Mouse (Mus musculus): Measurements from ENCODE around the gene Cfap45. TPM values are rescaled to one million over a fixed set of nuclear protein-coding genes. Genes with fewer than 3 reads are reported as not detected.

Cfap45 gene
- polyA plus RNA-seq (2012; ENCODE audit: insufficient read depth, insufficient read length, low replicate concordance, missing spikeins) = not detected in 2 replicates

GRCm38 (mm10) chr1:172520576-172521440, at the start of gene Cfap45:
Gene Cfap45 (plus strand): TSS chr1:172520801.
- Histone ChIP-seq H3K4me3 (ENCODE audit: insufficient read depth, low read depth, low read length) (peak within 1 kb of the TSS; percentile 51), H3K4me1 (ENCODE audit: control insufficient read depth, insufficient read depth, low read length) (peaks cover 10% of the 10 kb centered on the region), H3K27ac (ENCODE audit: insufficient read depth, low read depth, low read length) (no peak within 1 kb of the TSS)
- TF ChIP-seq CTCF (IDR thresholded peaks at IDR 0.05; ENCODE audit: insufficient read depth, low read depth, low read length) (no peak), POLR2A (IDR thresholded peaks at IDR 0.05; ENCODE audit: insufficient read depth, low read depth, low read length) (no peak)
- 2% methylated on average over 28 of the region's 28 CpGs for WGBS

- TF ChIP-seq CTCF (IDR thresholded peaks at IDR 0.05; ENCODE audit: insufficient read depth, low read depth, low read length) (no peak), POLR2A (IDR thresholded peaks at IDR 0.05; ENCODE audit: insufficient read depth, low read depth, low read length) (no peak)
- no peak overlapping the region for H3K4me3 ChIP-seq (ENCODE audit: insufficient read depth, low read depth, low read length)
Measured at GRCm38 (mm10) chr1:172472909-172473308, 47.7 kb upstream of the Cfap45 start.

GRCm38 (mm10) chr1:172474196-172474595, 46.4 kb upstream of the Cfap45 start:
- TF ChIP-seq POLR2A (IDR thresholded peaks at IDR 0.05; ENCODE audit: insufficient read depth, low read depth, low read length) (no peak), CTCF (IDR thresholded peaks at IDR 0.05; ENCODE audit: insufficient read depth, low read depth, low read length) (no peak)
- Histone ChIP-seq H3K27ac (ENCODE audit: insufficient read depth, low read depth, low read length) (no peak overlapping the region), H3K4me3 (ENCODE audit: insufficient read depth, low read depth, low read length) (no peak overlapping the region), H3K4me1 (ENCODE audit: control insufficient read depth, insufficient read depth, low read length) (no peaks in the 10 kb centered on the region)
- 91% methylated on average over 3 of the region's 3 CpGs for WGBS

More at GRCm38 (mm10) chr1:172472909-172473308, 47.7 kb upstream of the Cfap45 start:
- H3K4me1 ChIP-seq (ENCODE audit: control insufficient read depth, insufficient read depth, low read length) = no peaks in the 10 kb centered on the region
- H3K27ac ChIP-seq (ENCODE audit: insufficient read depth, low read depth, low read length) = no peak overlapping the region

DNA sequence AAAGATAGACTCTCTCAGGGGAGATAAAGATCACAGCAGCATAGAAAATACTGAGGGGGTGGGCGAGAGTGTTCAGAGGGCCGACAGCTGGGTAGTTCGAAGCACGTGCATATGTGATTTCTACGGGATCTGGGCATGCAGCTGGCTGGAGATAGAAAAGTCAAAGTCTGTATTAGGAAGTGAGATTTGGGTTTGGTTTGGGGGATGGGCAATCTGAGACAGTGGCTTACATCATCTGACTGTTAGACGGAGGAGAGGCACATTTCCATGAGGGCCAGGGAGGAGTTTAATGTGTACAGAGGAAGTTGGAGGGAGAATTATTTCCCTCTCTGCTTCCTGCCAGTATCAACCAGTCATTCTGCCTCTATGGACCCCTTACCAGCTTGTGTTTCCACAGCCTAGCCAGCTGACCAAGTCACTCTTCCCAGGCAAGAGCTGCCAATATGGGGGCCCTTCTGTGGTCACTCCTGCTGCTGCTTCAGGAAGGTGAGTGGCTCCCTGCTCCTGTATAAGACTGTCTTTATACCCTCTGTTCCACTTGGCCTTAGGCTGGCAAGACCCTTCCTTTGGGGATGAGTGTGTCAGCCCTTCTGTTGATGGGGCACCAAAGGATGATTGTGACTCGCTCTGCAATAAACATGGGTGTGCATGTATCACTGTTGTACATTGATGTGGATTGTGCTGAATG, 45.4 kb upstream of the Cfap45 start, which contains the start of gene Slamf9:
Gene Slamf9, plus strand, starts transcription at position 305 of the 688 bp plus-strand sequence.
- Histone ChIP-seq H3K27ac (ENCODE audit: insufficient read depth, low read depth, low read length) (no peak within 1 kb of the TSS), H3K4me3 (ENCODE audit: insufficient read depth, low read depth, low read length) (no peak within 1 kb of the TSS), H3K4me1 (ENCODE audit: control insufficient read depth, insufficient read depth, low read length) (no peaks in the 10 kb centered on the region)
- TF ChIP-seq POLR2A (IDR thresholded peaks at IDR 0.05; ENCODE audit: insufficient read depth, low read depth, low read length) (no peak), CTCF (IDR thresholded peaks at IDR 0.05; ENCODE audit: insufficient read depth, low read depth, low read length) (no peak)
- WGBS = 45% methylated on average over 7 of the region's 7 CpGs

DNA sequence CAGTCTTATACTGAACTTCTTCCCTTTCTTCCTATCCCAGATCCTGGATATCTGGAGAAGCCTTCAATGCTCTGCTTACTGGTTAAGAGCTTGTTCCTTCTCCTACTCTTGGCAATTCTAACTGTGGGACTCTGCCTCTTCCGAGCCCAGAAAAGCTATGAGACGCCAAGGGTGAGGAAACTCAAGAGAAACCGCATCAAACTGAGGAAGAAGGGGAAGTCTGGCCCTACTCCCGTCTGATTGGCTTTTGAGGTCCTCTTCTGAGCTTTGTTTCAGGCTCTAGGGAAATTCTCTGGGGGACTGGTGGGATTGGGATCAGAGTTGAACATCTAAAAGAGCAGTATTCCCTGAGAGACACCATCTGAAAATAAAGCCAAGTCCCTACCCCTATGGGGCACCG, 42.6 kb upstream of the Cfap45 start:
- TF ChIP-seq CTCF (IDR thresholded peaks at IDR 0.05; ENCODE audit: insufficient read depth, low read depth, low read length) = no peak
- no peak for TF ChIP-seq POLR2A (IDR thresholded peaks at IDR 0.05; ENCODE audit: insufficient read depth, low read depth, low read length)
- WGBS = 84% methylated on average over 5 of the region's 5 CpGs
- peaks cover 8% of the 10 kb centered on the region for H3K4me1 ChIP-seq (ENCODE audit: control insufficient read depth, insufficient read depth, low read length)
- no peak overlapping the region for H3K27ac ChIP-seq (ENCODE audit: insufficient read depth, low read depth, low read length)
- no peak overlapping the region for H3K4me3 ChIP-seq (ENCODE audit: insufficient read depth, low read depth, low read length)

DNA sequence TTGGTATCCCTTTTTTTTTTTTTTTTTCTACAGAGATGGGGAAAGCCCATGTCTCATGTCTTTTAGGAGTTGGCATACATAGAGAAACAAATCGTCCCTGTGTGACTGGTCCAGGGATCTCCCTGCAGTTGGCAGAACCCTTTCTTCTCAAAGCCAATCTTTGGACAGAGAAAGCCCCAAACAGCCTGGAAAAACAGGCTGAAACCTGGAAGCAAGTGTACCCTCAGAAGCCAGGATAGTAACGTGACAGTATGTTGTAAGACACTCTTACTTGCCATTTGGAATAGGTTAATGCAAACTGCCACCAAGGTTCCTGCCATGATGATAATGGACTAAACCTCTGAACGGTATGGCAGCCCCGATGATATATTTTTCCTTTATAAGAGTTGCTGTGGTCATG, 40.2 kb upstream of the Cfap45 start:
- Histone ChIP-seq H3K4me3 (ENCODE audit: insufficient read depth, low read depth, low read length) (no peak overlapping the region), H3K27ac (ENCODE audit: insufficient read depth, low read depth, low read length) (no peak overlapping the region), H3K4me1 (ENCODE audit: control insufficient read depth, insufficient read depth, low read length) (peaks cover 29% of the 10 kb centered on the region)
- WGBS = 91% methylated on average over 4 of the region's 4 CpGs
- no peak for TF ChIP-seq POLR2A (IDR thresholded peaks at IDR 0.05; ENCODE audit: insufficient read depth, low read depth, low read length)
- TF ChIP-seq CTCF (IDR thresholded peaks at IDR 0.05; ENCODE audit: insufficient read depth, low read depth, low read length) = no peak

DNA sequence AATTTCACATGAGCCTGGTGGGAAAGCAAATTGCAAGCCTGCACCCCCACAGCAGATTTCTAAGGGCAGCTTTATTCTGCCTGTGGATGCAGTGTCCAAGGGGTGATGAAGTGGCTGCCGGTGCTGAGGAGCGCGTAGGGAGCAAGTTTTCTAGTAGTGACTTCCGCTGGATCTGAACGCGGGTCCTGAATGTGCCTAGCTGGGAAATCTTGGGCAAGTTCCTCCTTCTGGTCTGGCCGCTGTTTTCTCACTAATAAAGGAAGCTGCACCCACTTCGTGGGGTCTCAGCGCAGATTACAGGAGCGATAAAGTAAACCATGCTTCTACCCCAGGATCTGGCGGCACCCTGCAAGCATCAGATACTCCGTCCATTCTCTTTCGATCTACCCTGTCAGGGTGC, 39.5 kb upstream of the Cfap45 start:
- no peak for TF ChIP-seq POLR2A (IDR thresholded peaks at IDR 0.05; ENCODE audit: insufficient read depth, low read depth, low read length)
- no peak for TF ChIP-seq CTCF (IDR thresholded peaks at IDR 0.05; ENCODE audit: insufficient read depth, low read depth, low read length)
- Histone ChIP-seq H3K27ac (ENCODE audit: insufficient read depth, low read depth, low read length) (no peak overlapping the region), H3K4me3 (ENCODE audit: insufficient read depth, low read depth, low read length) (no peak overlapping the region), H3K4me1 (ENCODE audit: control insufficient read depth, insufficient read depth, low read length) (peaks cover 35% of the 10 kb centered on the region)
- 29% methylated on average over 13 of the region's 13 CpGs for WGBS

DNA sequence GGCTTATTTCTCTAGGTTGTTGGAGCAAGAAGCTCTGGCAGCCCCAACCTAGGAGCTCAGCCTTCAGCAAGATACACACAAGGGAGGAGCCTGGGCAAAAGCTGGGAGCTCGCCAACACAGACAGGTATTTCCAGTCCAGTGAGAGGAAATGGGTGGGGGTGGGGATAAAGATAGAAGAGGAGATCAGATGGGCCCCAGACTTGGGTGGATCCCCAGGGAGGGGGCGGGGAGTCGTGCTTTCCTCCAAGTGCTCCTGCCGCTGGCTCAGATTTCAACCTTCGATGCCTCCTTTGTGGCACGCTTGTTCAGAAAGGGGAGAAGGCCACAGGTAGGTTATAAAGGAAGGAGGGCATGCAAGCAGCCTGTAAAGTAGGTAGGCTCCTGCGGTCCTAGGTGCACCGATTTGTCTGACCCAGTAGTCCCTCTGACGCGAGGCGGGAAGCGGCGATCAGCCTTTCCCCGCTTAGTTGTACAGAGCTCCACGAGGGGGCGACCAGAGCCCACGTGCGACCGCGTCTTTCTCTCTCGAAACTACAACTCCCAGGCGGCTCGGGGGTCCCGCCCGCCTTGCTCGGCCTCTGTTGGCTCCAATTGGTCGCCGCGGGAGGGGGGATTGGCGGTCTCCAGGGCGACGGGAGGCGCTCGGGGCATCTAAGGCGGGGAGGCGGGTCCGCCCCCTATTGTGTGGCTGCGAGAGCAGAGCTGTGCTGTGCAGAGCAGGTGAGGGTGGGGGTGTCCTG, 38.9 kb upstream of the Cfap45 start, which contains the start of gene Igsf9:
Gene Igsf9, plus strand, starts transcription at position 249 of the 741 bp plus-strand sequence.
- Histone ChIP-seq H3K27ac (ENCODE audit: insufficient read depth, low read depth, low read length) (no peak within 1 kb of the TSS), H3K4me3 (ENCODE audit: insufficient read depth, low read depth, low read length) (peak within 1 kb of the TSS; percentile 65), H3K4me1 (ENCODE audit: control insufficient read depth, insufficient read depth, low read length) (peaks cover 39% of the 10 kb centered on the region)
- TF ChIP-seq CTCF (IDR thresholded peaks at IDR 0.05; ENCODE audit: insufficient read depth, low read depth, low read length) = no peak
- peak; percentile 16; the same call in 1 of the 2 replicates for TF ChIP-seq POLR2A (IDR thresholded peaks at IDR 0.05; ENCODE audit: insufficient read depth, low read depth, low read length)
- under 1% methylated on average over 38 of the region's 38 CpGs for WGBS

All from olfactory bulb, adult 2 months (tissue).